Mouse (Mus musculus): ENCODE measurements around the gene Bhlha15. TPM values are rescaled to one million over a fixed set of nuclear protein-coding genes. Genes with fewer than 3 reads are reported as not detected.

Gene Bhlha15
- total and polyA plus RNA-seq, 3 experiments = 4.1 to 4.3 TPM; not detected in 1

- TF ChIP-seq HCFC1 (IDR thresholded peaks at IDR 0.05; ENCODE audit: low read depth, low read length) = no peak
- TF ChIP-seq BHLHE40 (IDR thresholded peaks at IDR 0.05; ENCODE audit: borderline replicate concordance, low read depth, low read length) = no peak
- no peak for TF ChIP-seq RCOR1 (IDR thresholded peaks at IDR 0.05; ENCODE audit: low read depth, low read length)
- no peak for TF ChIP-seq NELFE (IDR thresholded peaks at IDR 0.05; ENCODE audit: low read depth, low read length)
These were observed 1.7 kb upstream of the Bhlha15 start (continued) for GRCm38 (mm10) chr5:144188422-144188821.

GRCm38 (mm10) chr5:144189327-144189726, 759 bp upstream of the Bhlha15 start:
- H3K9me3 ChIP-seq (replicated peaks; ENCODE audit: insufficient read depth, low read length) = no peaks in the 10 kb centered on the region
- H3K27ac ChIP-seq (ENCODE audit: control insufficient read depth, low read depth, low read length) = no peak overlapping the region
- TF ChIP-seq USF1 (IDR thresholded peaks at IDR 0.05; ENCODE audit: low read depth, low read length) (no peak), TBP (IDR thresholded peaks at IDR 0.05; ENCODE audit: low read depth, low read length) (no peak), ZKSCAN1 (IDR thresholded peaks at IDR 0.05; ENCODE audit: low read depth, low read length) (no peak), ZNF384 (IDR thresholded peaks at IDR 0.05; ENCODE audit: low read depth, low read length) (no peak)
- H3K79me2 ChIP-seq (ENCODE audit: control insufficient read depth, insufficient read depth, low read length, poor library complexity) = no peaks in the 10 kb centered on the region
- no peak overlapping the region; the same call in 1 of the 2 replicates for H3K9ac ChIP-seq (ENCODE audit: control insufficient read depth, low read depth, low read length, poor library complexity, severe bottlenecking)
- no peaks in the 10 kb centered on the region for H3K27me3 ChIP-seq (ENCODE audit: control insufficient read depth in 1 of 2, insufficient read depth in 2 of 2, low read length in 2 of 2)
- DNase-seq (ENCODE audit: low read depth, low spot score) = no peak
- H3K4me3 ChIP-seq (ENCODE audit: control insufficient read depth in 1 of 2, insufficient read depth in 1 of 2, low read depth in 2 of 2, low read length in 2 of 2) = no peak overlapping the region
- H3K36me3 ChIP-seq (ENCODE audit: control insufficient read depth in 1 of 2, insufficient read depth in 2 of 2, low read length in 2 of 2) = no peaks in the 10 kb centered on the region; a peak in 2 of 4 replicates
- H3K4me1 ChIP-seq (ENCODE audit: control insufficient read depth in 1 of 2, insufficient read depth in 2 of 2, low read length in 2 of 2) = peaks cover 0 to 3% of the 10 kb centered on the region in 2 experiments; a peak in 2 of 4 replicates

GRCm38 (mm10) chr5:144191026-144191425, 940 bp downstream of the Bhlha15 start:
- no peaks in the 10 kb centered on the region; a peak in 2 of 4 replicates for H3K36me3 ChIP-seq (ENCODE audit: control insufficient read depth in 1 of 2, insufficient read depth in 2 of 2, low read length in 2 of 2)
- H3K27ac ChIP-seq (ENCODE audit: control insufficient read depth, low read depth, low read length) = no peak overlapping the region
- H3K9ac ChIP-seq (ENCODE audit: control insufficient read depth, low read depth, low read length, poor library complexity, severe bottlenecking) = peak overlapping the region; percentile 75
- H3K4me3 ChIP-seq (ENCODE audit: control insufficient read depth in 1 of 2, insufficient read depth in 1 of 2, low read depth in 2 of 2, low read length in 2 of 2) = peak overlapping the region in 1 of 2 experiments; percentile 67; a peak in 1 of 4 replicates
- DNase-seq (ENCODE audit: low read depth, low spot score) = no peak
- H3K27me3 ChIP-seq (ENCODE audit: control insufficient read depth in 1 of 2, insufficient read depth in 2 of 2, low read length in 2 of 2) = no peaks in the 10 kb centered on the region
- no peaks in the 10 kb centered on the region for H3K79me2 ChIP-seq (ENCODE audit: control insufficient read depth, insufficient read depth, low read length, poor library complexity)
- peaks cover 0 to 3% of the 10 kb centered on the region in 2 experiments; a peak in 2 of 4 replicates for H3K4me1 ChIP-seq (ENCODE audit: control insufficient read depth in 1 of 2, insufficient read depth in 2 of 2, low read length in 2 of 2)
- TF ChIP-seq TAL1 (IDR thresholded peaks at IDR 0.05; ENCODE audit: low read length) (no peak), ZKSCAN1 (IDR thresholded peaks at IDR 0.05; ENCODE audit: low read depth, low read length) (no peak), POLR2AphosphoS5 (IDR thresholded peaks at IDR 0.05; ENCODE audit: borderline replicate concordance, low read depth, low read length) (no peak), MAX (IDR thresholded peaks at IDR 0.05; ENCODE audit: low read length) (no peak), TCF12 (IDR thresholded peaks at IDR 0.05; ENCODE audit: low read depth, low read length) (no peak), POLR2A (IDR thresholded peaks at IDR 0.05; ENCODE audit: control insufficient read depth in 1 of 2, insufficient read depth in 1 of 2, low read depth in 1 of 2, low read length in 2 of 2, poor library complexity in 1 of 2) (no peak), MYC (IDR thresholded peaks at IDR 0.05; ENCODE audit: low read depth, low read length) (no peak), GABPA (IDR thresholded peaks at IDR 0.05; ENCODE audit: low read depth, low read length) (no peak), MXI1 (IDR thresholded peaks at IDR 0.05; ENCODE audit: low read depth, low read length) (no peak)
- no peaks in the 10 kb centered on the region for H3K9me3 ChIP-seq (replicated peaks; ENCODE audit: insufficient read depth, low read length)

All from MEL (cell line).